In the genomic region with DNA sequence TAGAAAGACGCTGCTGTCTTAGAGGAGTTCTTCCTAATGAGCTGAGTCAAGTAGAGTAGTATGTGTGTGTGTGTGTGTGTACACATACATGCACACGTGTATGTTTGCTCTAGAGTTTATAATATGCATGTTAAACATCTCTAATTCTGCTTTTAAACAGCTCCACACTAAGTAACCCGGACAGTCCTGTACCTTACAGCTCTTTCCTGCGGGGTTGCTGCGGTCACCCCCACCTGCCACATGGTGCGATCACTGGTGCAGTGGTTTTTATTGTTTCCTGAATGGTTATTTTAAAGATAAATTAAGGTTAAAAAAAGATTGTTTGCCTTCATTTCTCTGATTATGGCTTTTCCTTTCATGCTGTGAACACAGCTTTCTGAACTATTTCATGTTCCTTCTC, we compare ENCODE assay signal across 25 mouse cellular contexts.
DNase-seq lines count a peak whose midpoint lies in the region; ATAC-seq and TF ChIP-seq lines count a peak whose summit lies in the region.
"Had no signal": no experiment of that assay in that cellular context is flagged by ENCODE, and none has a peak within 500 bp of the region (broad histone marks: within the 10 kb centered on the region; RNA-seq: fewer than 3 reads in every experiment).

No protein-coding gene starts in this region.

- no peak for TF ChIP-seq CTCF in layer of hippocampus, adult 2 months (conservative IDR thresholded peaks at IDR 0.05)

- H3K27ac ChIP-seq in layer of hippocampus, adult 2 months = peak overlapping the region; percentile 53; the same call in 1 of the 2 replicates
- H3K27ac ChIP-seq: embryonic facial prominence, embryonic 15.5 days; forebrain, embryonic 10.5 days; gastrocnemius, adult 2 months; heart, embryonic 10.5 days; heart, embryonic 15.5 days; hindbrain, embryonic 10.5 days; hindbrain, embryonic 14.5 days had no signal

- peak; percentile 23 for ATAC-seq in activated CD4-positive, CD25-positive, alpha-beta regulatory T cell, adult 4 months
- ATAC-seq in inflammation-experienced regulatory T-cells, adult 6 months = no peak
- ATAC-seq: forebrain, embryonic 14.5 days; Patski had no signal

- H3K4me3 ChIP-seq in layer of hippocampus, adult 2 months = no peak overlapping the region
- H3K4me3 ChIP-seq: embryonic facial prominence, embryonic 15.5 days; erythroblast, embryonic 14.5 days; forebrain, embryonic 10.5 days; gastrocnemius, adult 2 months; heart, embryonic 10.5 days; heart, embryonic 15.5 days; hindbrain, embryonic 10.5 days had no signal

- DNase-seq in layer of hippocampus, adult 2 months (ENCODE audit: low spot score in 2 of 2) = no peak
- no peak for DNase-seq in layer of hippocampus, adult 9-10 months (ENCODE audit: low spot score)
- peak; percentile 3 for DNase-seq in induced T-regulatory cell, adult 2 months (ENCODE audit: low read depth)
- DNase-seq in right cerebral cortex, postnatal 10 days (ENCODE audit: low spot score in 2 of 2) = no peak
- no peak for DNase-seq in right cerebral cortex, adult 18-20 months
- DNase-seq: adrenal gland, adult 2 months; adrenal gland, postnatal 25 days; cerebellum, adult 18-20 months; cerebellum, adult 9-11 months; embryo, embryonic 11 days; gastrocnemius, adult 2 months; gastrocnemius, postnatal 25 days; heart, adult 18-20 months; heart, postnatal 14 days had no signal
